Mouse (Mus musculus) E14TG2a.4 (cell line): ENCODE data around the gene Yae1d1.

Experiments used
- H3K27me3 ChIP-seq: 2 replicates; pipeline ENCODE4 v1.6.1; 2014; ENCODE audit warnings: low read length, control low read depth; ENCODE audit not compliant: insufficient read depth
- H3K36me3 ChIP-seq: 2 replicates; pipeline ENCODE4 v1.6.1; 2014; ENCODE audit warnings: low read length, control low read depth; ENCODE audit not compliant: insufficient read depth
- H3K4me1 ChIP-seq: replicated peaks from 2 replicates; pipeline ENCODE4 v1.6.1; 2014; ENCODE audit warnings: low read depth, low read length, control low read depth
- H3K4me3 ChIP-seq: replicated peaks from 2 replicates; pipeline ENCODE4 v1.5.1; 2014; ENCODE audit warnings: mild to moderate bottlenecking, low read length
- H3K9me3 ChIP-seq: 2 replicates; pipeline ENCODE4 v1.6.1; 2014; ENCODE audit warnings: low read length, control low read depth
- CTCF ChIP-seq: conservative IDR thresholded peaks from 2 replicates; pipeline ENCODE4 v1.5.1; 2014; ENCODE audit warnings: low read length
- NANOG ChIP-seq: IDR thresholded peaks from 2 replicates; pipeline ENCODE4 v1.6.1; 2014; ENCODE audit warnings: borderline replicate concordance, low read length, mixed read lengths
- POU5F1 ChIP-seq: IDR thresholded peaks from 2 replicates; pipeline ENCODE4 v1.6.1; 2014; ENCODE audit warnings: low read length, borderline replicate concordance

The Yae1d1 gene

GRCm38 (mm10) chr13:17992697-17993514 is at the start of gene Yae1d1:
Yae1d1 (minus strand) TSS chr13:17993349.
- no peak for TF ChIP-seq CTCF
- TF ChIP-seq NANOG: no peak
- no peak for TF ChIP-seq POU5F1
- H3K4me3 ChIP-seq: peak within 1 kb of the TSS; percentile 97
- no peaks in the 10 kb centered on the region for H3K9me3 ChIP-seq
- no peaks in the 10 kb centered on the region for H3K27me3 ChIP-seq
- peaks cover 15% of the 10 kb centered on the region for H3K4me1 ChIP-seq
- peaks cover 23% of the 10 kb centered on the region for H3K36me3 ChIP-seq

DNA sequence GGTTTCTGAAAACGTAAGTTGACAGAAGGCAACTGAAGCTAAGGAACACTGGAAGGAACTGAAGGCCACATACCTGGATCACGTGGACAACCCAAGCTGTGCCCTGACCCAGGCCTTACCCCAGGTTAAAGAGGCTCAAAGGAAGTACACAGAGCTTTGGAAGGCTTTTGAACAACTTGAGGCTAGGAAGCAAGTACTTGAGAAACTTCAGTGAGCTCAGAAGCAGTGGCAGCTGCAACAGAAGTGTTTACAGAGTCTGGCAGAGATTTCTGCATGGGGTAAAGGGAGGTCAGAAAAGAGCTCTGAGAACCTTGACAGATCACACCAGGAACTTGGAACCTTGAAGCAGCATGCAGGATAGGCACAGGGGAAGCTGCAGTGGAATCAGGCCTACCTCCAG is 45.7 kb upstream of the Yae1d1 start:
- H3K4me1 ChIP-seq: peaks cover 11% of the 10 kb centered on the region
- H3K9me3 ChIP-seq: no peaks in the 10 kb centered on the region
- H3K27me3 ChIP-seq: no peaks in the 10 kb centered on the region
- TF ChIP-seq NANOG (no peak), POU5F1 (no peak), CTCF (no peak)
- no peak overlapping the region for H3K4me3 ChIP-seq
- H3K36me3 ChIP-seq: no peaks in the 10 kb centered on the region

DNA sequence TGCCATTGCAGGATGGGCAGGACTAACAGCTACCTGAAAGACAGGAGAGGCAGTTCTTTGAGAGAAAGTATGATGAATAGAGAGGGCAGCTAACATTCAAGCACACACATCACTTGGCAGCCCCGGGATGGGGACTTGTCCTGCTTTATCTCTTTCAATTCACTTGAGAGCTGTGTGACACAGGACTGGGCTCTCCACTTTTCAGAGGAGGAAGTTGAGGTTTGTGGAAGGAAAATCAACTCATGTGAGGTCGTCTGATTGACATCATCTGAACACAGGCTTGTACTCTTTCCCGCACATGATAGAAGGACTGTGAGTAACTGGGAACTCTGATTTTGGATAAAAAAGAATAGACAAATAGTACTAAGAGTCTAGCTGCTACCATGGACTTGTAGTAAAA is 23.5 kb upstream of the Yae1d1 start:
- TF ChIP-seq NANOG (no peak), CTCF (no peak), POU5F1 (no peak)
- Histone ChIP-seq H3K9me3 (0 out of 2 replicates have a peak, but pooled peaks cover 4% of the 10 kb centered on the region), H3K4me1 (no peaks in the 10 kb centered on the region), H3K36me3 (no peaks in the 10 kb centered on the region), H3K4me3 (no peak overlapping the region), H3K27me3 (peaks cover 2% of the 10 kb centered on the region; the same call in 1 of the 2 replicates)

- Histone ChIP-seq H3K4me1 (no peaks in the 10 kb centered on the region), H3K27me3 (no peaks in the 10 kb centered on the region), H3K36me3 (no peaks in the 10 kb centered on the region), H3K9me3 (0 out of 2 replicates have a peak, but pooled peaks cover 4% of the 10 kb centered on the region), H3K4me3 (no peak overlapping the region)
- TF ChIP-seq CTCF (no peak), POU5F1 (no peak), NANOG (no peak)
These were observed 20.1 kb upstream of the Yae1d1 start for GRCm38 (mm10) chr13:18013205-18013604.

DNA sequence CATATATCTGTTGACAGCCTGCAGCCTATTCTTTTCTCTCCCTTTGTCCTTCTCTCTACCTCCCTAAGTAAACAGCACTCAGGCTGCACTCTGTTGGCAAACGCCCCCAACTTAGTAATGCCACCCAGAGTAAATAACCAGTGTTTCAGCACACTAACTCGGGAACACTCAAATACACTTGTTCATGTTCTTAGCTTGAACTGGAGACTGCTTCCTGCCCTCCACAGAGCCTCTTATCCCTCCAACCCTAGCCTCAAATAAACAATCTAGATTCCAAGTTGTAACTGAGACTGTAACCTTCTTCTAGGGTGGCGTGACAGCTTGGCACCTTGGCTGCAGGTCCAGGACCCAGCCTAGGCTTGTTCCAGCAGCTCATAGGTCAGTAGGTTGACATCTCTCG is 17.9 kb upstream of the Yae1d1 start:
- H3K27me3 ChIP-seq: no peaks in the 10 kb centered on the region
- H3K36me3 ChIP-seq: no peaks in the 10 kb centered on the region
- H3K4me3 ChIP-seq: no peak overlapping the region
- 0 out of 2 replicates have a peak, but pooled peaks cover 4% of the 10 kb centered on the region for H3K9me3 ChIP-seq
- no peaks in the 10 kb centered on the region for H3K4me1 ChIP-seq
- TF ChIP-seq NANOG (no peak), CTCF (no peak), POU5F1 (no peak)

DNA sequence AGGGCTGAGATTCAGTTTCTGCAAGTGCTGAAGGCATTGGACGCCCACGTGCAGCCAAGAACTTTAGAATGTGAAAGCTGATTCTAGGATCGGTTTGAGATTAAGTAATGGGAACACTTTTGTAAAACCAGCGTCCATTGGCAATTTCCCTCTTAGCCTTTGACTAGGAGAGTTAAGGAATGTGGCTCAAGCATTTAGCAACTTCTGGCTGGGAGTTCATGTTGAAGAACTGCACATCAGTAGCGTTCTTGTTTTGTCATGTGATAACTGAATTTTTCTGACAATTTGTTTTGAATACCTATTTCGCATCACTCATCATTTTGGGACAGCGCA is 332 bp upstream of the Yae1d1 start:
- peaks cover 22% of the 10 kb centered on the region for H3K36me3 ChIP-seq

GRCm38 (mm10) chr13:17992009-17992408 is 1.1 kb downstream of the Yae1d1 start:
- no peak for TF ChIP-seq CTCF
- H3K36me3 ChIP-seq: peaks cover 32% of the 10 kb centered on the region
- no peaks in the 10 kb centered on the region for H3K9me3 ChIP-seq
- peak overlapping the region; percentile 97 for H3K4me3 ChIP-seq
- no peaks in the 10 kb centered on the region for H3K27me3 ChIP-seq
- peaks cover 15% of the 10 kb centered on the region for H3K4me1 ChIP-seq

More for the DNA sequence above, 332 bp upstream of the Yae1d1 start:
- peaks cover 15% of the 10 kb centered on the region for H3K4me1 ChIP-seq
- no peaks in the 10 kb centered on the region for H3K27me3 ChIP-seq
- peak overlapping the region; percentile 97 for H3K4me3 ChIP-seq
- H3K9me3 ChIP-seq: no peaks in the 10 kb centered on the region
- TF ChIP-seq NANOG (no peak), POU5F1 (no peak), CTCF (no peak)

DNA sequence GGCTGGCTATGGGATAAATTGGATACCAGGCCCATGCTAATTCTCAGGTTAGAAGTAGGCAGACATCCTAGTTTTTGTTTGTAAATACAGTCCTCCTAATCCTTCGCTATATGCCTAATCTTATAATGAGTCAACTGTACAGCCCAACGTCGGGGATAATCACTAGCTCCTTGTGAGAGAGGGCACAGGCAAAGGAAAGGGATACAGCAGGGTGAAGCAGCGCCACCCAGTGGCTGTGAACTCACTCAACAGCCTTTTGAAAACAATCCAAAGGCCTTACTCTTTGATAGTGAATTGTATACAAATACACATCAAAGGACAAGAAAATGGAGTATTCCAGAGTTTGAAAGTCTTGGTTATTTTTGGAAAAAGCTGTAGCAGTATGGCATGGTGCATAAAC is 10.0 kb downstream of the Yae1d1 start:
- no peak for TF ChIP-seq NANOG
- TF ChIP-seq CTCF: peak; percentile 76
- no peak for TF ChIP-seq POU5F1

DNA sequence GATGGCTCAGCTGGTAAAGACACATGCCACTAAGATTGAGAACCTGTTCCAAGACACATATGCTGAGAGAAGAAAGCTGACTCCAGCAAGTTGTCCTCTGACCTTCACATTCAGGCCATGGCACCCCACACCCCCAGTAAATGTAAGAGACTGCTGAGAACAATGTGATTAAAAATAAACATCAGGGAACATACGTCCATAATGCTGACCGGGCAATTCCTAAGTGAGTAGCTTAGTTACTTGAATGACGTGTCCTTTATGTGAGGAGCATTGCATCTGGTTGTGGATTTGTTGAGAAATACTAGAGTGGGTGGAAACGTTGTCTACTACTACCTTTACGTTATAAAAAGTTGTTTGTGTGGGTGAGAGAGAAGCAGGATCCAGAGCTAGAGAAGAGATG is 10.5 kb downstream of the Yae1d1 start:
- Histone ChIP-seq H3K9me3 (no peaks in the 10 kb centered on the region), H3K36me3 (peaks cover 51% of the 10 kb centered on the region), H3K4me1 (no peaks in the 10 kb centered on the region), H3K27me3 (no peaks in the 10 kb centered on the region), H3K4me3 (no peak overlapping the region)
- TF ChIP-seq POU5F1 (no peak), NANOG (no peak), CTCF (no peak)

More for the DNA sequence above, 10.0 kb downstream of the Yae1d1 start:
- no peaks in the 10 kb centered on the region for H3K27me3 ChIP-seq
- no peak overlapping the region for H3K4me3 ChIP-seq
- no peaks in the 10 kb centered on the region for H3K4me1 ChIP-seq
- H3K9me3 ChIP-seq: no peaks in the 10 kb centered on the region
- H3K36me3 ChIP-seq: peaks cover 55% of the 10 kb centered on the region
